Mouse (Mus musculus) liver, embryonic 16.5 days (tissue): ENCODE data around the gene Dtx3l. TPM values are rescaled to one million over a fixed set of nuclear protein-coding genes. Genes with fewer than 3 reads are reported as not detected.
"Not testable (repeated sequence)": the region's sequence is repeated elsewhere in the genome, so short reads cannot be mapped to it uniquely, and the experiment has no call there.

Experiments
- ATAC-seq: fragments of 200-750 bp; cut with Nextera tagmentation; 2 replicates; pipeline ENCODE4 v1.8.0; 2017; ENCODE audit warnings: low read depth, mild to moderate bottlenecking, moderate number of reproducible peaks, moderate library complexity
- H3K27ac ChIP-seq: fragments of 300-500 bp; sonication (generic); 2 replicates; pipeline ENCODE4 v1.5.1; 2014; ENCODE audit warnings: mild to moderate bottlenecking, low read length
- H3K27me3 ChIP-seq: fragments of 300-500 bp; sonication (generic); 2 replicates; pipeline ENCODE4 v1.6.1; 2014; ENCODE audit warnings: low read depth, low read length, mixed read lengths; ENCODE audit not compliant: control insufficient read depth, insufficient read depth
- H3K36me3 ChIP-seq: fragments of 300-500 bp; sonication (generic); 2 replicates; pipeline ENCODE4 v1.6.1; 2014; ENCODE audit warnings: mild to moderate bottlenecking; ENCODE audit not compliant: control insufficient read depth, insufficient read depth
- H3K4me1 ChIP-seq: fragments of 300-500 bp; sonication (generic); 2 replicates; pipeline ENCODE4 v1.6.1; 2014; ENCODE audit warnings: low read depth, low read length, mixed read lengths; ENCODE audit not compliant: control insufficient read depth
- H3K4me2 ChIP-seq: fragments of 300-500 bp; sonication (generic); 2 replicates; pipeline ENCODE4 v1.6.1; 2014; ENCODE audit warnings: low read depth, low read length, mixed read lengths
- H3K4me3 ChIP-seq: fragments of 300-500 bp; sonication (generic); 2 replicates; pipeline ENCODE4 v1.5.1; 2014; ENCODE audit warnings: low read depth, mild to moderate bottlenecking, low read length
- H3K9ac ChIP-seq: fragments of 300-500 bp; sonication (generic); 2 replicates; pipeline ENCODE4 v1.6.1; 2014; ENCODE audit warnings: low read depth, low read length
- H3K9me3 ChIP-seq: fragments of 300-500 bp; sonication (generic); replicated peaks from 2 replicates; pipeline ENCODE4 v1.6.1; 2016; ENCODE audit warnings: low read length; ENCODE audit not compliant: control insufficient read depth
- WGBS: fragments of 180-500 bp; shearing (Covaris S2); extraction: QIAGEN DNeasy Blood & Tissue Kit; methylation state at CpG from one replicate; pipeline ENCODE4 v1.1.7; 2014; ENCODE audit not compliant: insufficient replicate concordance; 5-methylcytosine and 5-hydroxymethylcytosine counted together
- polyA plus RNA-seq: library from polyadenylated mRNA; unstranded; fragments of >200 nt; fragmentation: Nextera tagmentation; extraction: Ambion mirVana; gene quantifications from 2 replicates; pipeline ENCODE4 v1.2.1, GENCODE M21; 2015

Dtx3l gene
- polyA plus RNA-seq, 1 experiment from 2014 or later = 5.5 TPM

- no peaks in the 10 kb centered on the region; the same call in none of the 2 replicates for H3K4me1 ChIP-seq
- no peaks in the 10 kb centered on the region for H3K27me3 ChIP-seq
- H3K9ac ChIP-seq = no peak overlapping the region
- no peak overlapping the region for H3K4me3 ChIP-seq
- no peak overlapping the region for H3K27ac ChIP-seq
- no peaks in the 10 kb centered on the region for H3K36me3 ChIP-seq
- no peak for ATAC-seq
- H3K9me3 ChIP-seq = no peaks in the 10 kb centered on the region
- 31% methylated on average over 4 of the region's 4 CpGs for WGBS
- no peak overlapping the region for H3K4me2 ChIP-seq
Observed at GRCm38 (mm10) chr16:35904121-35904736, 34.7 kb downstream of the Dtx3l start.

GRCm38 (mm10) chr16:35903014-35903640 lies 35.8 kb downstream of the Dtx3l start:
- no peaks in the 10 kb centered on the region for H3K9me3 ChIP-seq
- no peaks in the 10 kb centered on the region for H3K27me3 ChIP-seq
- H3K4me3 ChIP-seq = no peak overlapping the region
- no peak overlapping the region for H3K9ac ChIP-seq
- H3K4me1 ChIP-seq = no peaks in the 10 kb centered on the region; the same call in none of the 2 replicates
- no peaks in the 10 kb centered on the region for H3K36me3 ChIP-seq
- H3K4me2 ChIP-seq = no peak overlapping the region
- WGBS = 60% methylated on average over 6 of the region's 6 CpGs
- H3K27ac ChIP-seq = no peak overlapping the region
- no peak for ATAC-seq

- no peak overlapping the region for H3K9ac ChIP-seq
- no peak for ATAC-seq
- 59% methylated on average over 3 of the region's 3 CpGs for WGBS
Observed at GRCm38 (mm10) chr16:35900541-35900940, 38.4 kb downstream of the Dtx3l start.

GRCm38 (mm10) chr16:35894997-35895396 lies 44.0 kb downstream of the Dtx3l start:
- H3K27ac ChIP-seq = no peak overlapping the region
- ATAC-seq = no peak
- H3K9me3 ChIP-seq = no peaks in the 10 kb centered on the region
- H3K4me1 ChIP-seq = no peaks in the 10 kb centered on the region
- no peak overlapping the region for H3K4me2 ChIP-seq
- no peak overlapping the region for H3K4me3 ChIP-seq
- WGBS = 52% methylated on average over 6 of the region's 6 CpGs
- no peaks in the 10 kb centered on the region for H3K36me3 ChIP-seq
- H3K27me3 ChIP-seq = no peaks in the 10 kb centered on the region
- no peak overlapping the region for H3K9ac ChIP-seq

More at GRCm38 (mm10) chr16:35900541-35900940, 38.4 kb downstream of the Dtx3l start:
- H3K4me3 ChIP-seq = no peak overlapping the region
- H3K9me3 ChIP-seq = no peaks in the 10 kb centered on the region
- no peaks in the 10 kb centered on the region for H3K36me3 ChIP-seq
- no peaks in the 10 kb centered on the region for H3K27me3 ChIP-seq
- H3K4me2 ChIP-seq = no peak overlapping the region
- no peak overlapping the region for H3K27ac ChIP-seq
- H3K4me1 ChIP-seq = no peaks in the 10 kb centered on the region; the same call in 1 of the 2 replicates

- not testable (repeated sequence) for H3K36me3 ChIP-seq, H3K9me3 ChIP-seq, H3K27me3 ChIP-seq, H3K27ac ChIP-seq, H3K9ac ChIP-seq, ATAC-seq, H3K4me1 ChIP-seq, H3K4me2 ChIP-seq, H3K4me3 ChIP-seq
- WGBS = 58% methylated on average over 5 of the region's 5 CpGs
Observed at GRCm38 (mm10) chr16:35891603-35892002, 47.3 kb downstream of the Dtx3l start.

DNA sequence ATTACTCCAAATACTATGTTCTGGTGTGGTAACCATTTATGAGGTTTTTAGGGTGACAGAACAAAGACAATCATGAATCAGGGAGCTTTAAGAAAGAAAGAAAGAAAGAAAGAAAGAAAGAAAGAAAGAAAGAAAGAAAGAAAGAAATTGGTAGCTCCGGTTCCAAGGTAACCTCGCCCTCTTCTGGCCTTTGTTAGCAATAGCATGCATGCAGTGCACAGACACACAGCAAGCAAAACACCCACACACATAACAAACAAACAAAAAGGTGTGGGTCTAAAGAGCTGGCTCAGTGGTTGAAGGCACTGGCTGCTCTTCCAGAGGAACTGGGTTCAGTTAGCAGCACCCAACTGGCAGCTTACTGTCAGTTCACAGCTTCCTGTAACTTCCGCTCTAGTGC lies 48.3 kb downstream of the Dtx3l start:
- WGBS = 55% methylated on average over 3 of the region's 3 CpGs
- Histone ChIP-seq H3K36me3 (no peaks in the 10 kb centered on the region), H3K9me3 (no peaks in the 10 kb centered on the region)

DNA sequence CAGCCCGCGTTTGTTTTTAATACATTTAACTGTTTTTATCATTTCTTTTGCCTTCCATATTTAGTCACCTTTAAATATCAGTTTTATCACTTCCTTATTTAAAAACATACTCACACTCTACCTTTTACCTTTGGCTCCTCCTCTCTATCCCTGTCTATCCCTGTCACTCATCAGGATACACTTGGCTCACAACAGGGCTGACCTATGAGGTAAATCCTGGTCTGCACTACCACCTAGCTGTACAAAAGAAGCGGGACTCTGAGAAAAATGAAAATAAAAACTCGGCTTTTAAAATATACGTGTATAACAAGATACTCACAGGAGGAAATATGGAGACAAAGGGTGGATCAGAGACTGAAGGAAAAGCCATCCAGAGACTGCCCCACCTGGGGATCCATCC lies 50.0 kb downstream of the Dtx3l start:
- no peak for ATAC-seq
- Histone ChIP-seq H3K4me3 (no peak overlapping the region), H3K4me2 (no peak overlapping the region), H3K4me1 (no peaks in the 10 kb centered on the region), H3K9ac (no peak overlapping the region), H3K27ac (no peak overlapping the region), H3K36me3 (no peaks in the 10 kb centered on the region), H3K27me3 (no peaks in the 10 kb centered on the region), H3K9me3 (no peaks in the 10 kb centered on the region)
- WGBS = 77% methylated on average over 5 of the region's 5 CpGs

More for the DNA sequence above, 48.3 kb downstream of the Dtx3l start:
- Histone ChIP-seq H3K4me3 (no peak overlapping the region), H3K27me3 (no peaks in the 10 kb centered on the region), H3K4me1 (no peaks in the 10 kb centered on the region), H3K9ac (no peak overlapping the region), H3K4me2 (no peak overlapping the region), H3K27ac (no peak overlapping the region)
- no peak for ATAC-seq

GRCm38 (mm10) chr16:35888174-35888573 lies 50.8 kb downstream of the Dtx3l start:
- Histone ChIP-seq H3K4me1 (no peaks in the 10 kb centered on the region), H3K27ac (no peak overlapping the region), H3K4me3 (no peak overlapping the region), H3K9me3 (no peaks in the 10 kb centered on the region), H3K36me3 (no peaks in the 10 kb centered on the region), H3K27me3 (no peaks in the 10 kb centered on the region), H3K4me2 (no peak overlapping the region), H3K9ac (no peak overlapping the region)
- ATAC-seq = 0 out of 2 replicates have a peak, but pooled peaks have one; percentile 27
- 70% methylated on average over 7 of the region's 7 CpGs for WGBS
